Mouse (Mus musculus) ES-CJ7 (cell line): ENCODE measurements around the gene Hps4.

Experiments used
- DNase-seq: peaks from one replicate; pipeline ENCODE4 v3.0.0; 2011; ENCODE audit warnings: low read depth, low spot score

Gene Hps4

DNA sequence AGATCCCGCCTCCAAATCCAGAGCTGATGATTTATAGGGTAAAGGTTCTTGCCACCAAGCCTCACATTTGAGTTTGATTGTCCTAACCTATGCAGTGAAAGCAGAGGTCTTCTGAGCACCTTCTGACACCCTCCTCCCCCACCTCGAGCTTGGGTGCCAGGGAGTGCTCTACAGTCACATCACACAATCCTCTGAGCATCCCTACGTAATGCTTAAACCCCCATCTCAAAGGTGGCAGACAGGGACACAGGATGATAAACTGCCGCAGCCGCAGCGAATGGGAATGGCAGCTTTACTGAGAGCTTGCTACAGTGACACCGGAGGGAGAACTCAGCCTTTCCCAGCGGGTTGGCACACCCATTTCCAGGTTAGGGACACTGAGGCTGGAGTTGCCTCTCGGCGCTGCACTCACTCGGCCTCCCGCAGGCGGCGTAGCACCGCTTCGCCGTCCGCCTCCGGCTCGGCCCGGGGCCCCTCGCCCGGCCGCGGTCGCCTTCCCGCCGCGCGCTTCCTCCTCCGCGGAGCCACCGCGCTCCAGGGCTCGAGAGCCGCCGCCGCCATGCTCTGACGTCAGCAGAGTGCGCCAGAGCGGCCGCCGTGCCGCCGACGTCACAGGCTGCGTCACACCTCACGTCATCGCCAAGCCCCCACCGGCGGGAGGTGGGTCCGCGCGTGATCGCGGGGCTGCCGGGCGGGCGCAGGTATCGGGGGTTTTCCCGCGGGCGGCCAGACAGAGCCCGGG is at the start of gene Hps4, which contains the start of gene Srrd:
Hps4 (plus strand) TSS at position 621 of the 742 bp plus-strand sequence.
Srrd (minus strand) TSS at position 578 of the 742 bp plus-strand sequence.
- DNase-seq = peak; percentile 78

GRCm38 (mm10) chr5:112293800-112294199 is 49.1 kb upstream of the Hps4 start:
- no peak for DNase-seq

GRCm38 (mm10) chr5:112294696-112295095 is 48.2 kb upstream of the Hps4 start:
- DNase-seq = no peak

DNA sequence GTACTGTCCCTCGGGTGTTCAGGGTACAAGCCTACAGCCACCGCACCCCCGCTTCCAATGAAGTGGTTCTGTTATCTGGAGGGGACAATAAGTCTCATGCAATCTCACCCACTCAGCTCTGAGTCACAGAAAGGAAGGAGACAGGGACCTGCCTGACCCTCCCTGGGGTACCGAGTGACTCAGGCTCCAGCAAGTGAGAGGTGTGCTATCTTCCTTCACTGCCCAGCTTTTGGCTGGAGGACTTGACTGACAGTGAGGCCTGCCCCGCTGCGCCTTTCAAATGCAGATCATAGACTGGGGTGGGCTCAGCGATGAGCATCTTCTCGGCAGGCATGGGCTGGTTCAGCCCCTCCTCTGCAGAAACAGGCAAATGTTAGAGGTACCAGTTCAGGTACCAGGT is 47.7 kb upstream of the Hps4 start:
- DNase-seq = peak; percentile 83

DNA sequence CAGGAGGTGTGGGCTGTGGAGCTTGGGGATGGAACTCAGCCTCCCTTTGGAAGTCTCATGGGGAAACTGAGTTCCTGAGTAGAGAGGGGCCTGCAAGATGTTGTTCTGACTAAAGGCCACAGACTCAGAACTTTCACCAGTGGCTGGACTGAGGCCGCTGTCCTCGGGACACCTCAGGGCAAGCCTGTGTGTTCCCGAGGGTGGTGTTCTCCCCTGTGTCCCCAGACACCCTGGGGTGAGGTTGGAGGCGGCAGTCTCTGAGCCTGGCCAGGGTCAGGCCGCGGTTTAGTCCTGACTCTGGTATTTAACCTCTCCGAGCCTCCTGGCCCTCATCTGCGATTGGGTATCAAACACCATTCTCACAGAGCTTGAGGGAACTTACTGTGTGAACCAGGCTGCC is 47.3 kb upstream of the Hps4 start:
- no peak for DNase-seq

DNA sequence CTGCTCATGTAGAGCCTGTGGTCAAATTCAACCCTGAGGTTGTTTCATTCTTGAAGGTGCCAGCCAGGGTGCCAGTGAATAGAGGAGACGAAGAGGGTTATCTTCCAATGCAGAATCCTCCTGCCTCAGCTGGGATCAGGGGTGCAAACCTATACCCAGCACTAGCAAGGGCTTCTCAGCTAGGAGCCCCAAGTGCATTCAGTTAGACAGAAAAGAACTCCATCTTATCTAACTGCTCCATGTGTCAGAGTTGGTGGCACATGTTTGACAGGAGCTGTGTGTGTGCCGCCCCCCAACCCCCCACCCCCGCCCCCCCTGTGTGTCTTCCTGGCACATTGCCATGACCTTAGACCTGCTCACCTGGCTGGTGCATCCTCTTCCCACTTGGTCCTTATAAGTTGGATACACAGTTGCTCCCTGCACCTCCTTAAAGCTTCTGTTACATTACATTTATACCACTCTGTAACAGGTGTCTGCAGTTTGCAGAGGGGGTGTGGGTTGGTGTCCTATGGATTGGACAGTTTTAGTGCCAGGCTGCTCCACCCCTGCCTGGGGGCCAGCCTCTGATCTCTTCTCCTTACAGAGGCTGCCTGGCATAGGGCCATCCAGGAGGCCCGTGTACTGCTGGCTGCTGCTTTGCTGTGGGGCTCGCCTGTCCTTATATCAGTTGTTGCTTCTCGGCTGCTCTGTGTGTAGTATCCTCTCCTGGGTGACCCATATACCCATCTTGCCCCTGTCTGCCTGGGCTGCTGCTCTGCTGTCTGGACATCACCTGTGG is 46.3 kb upstream of the Hps4 start:
- no peak for DNase-seq

- DNase-seq = peak; percentile 38
These were observed 45.6 kb upstream of the Hps4 start for GRCm38 (mm10) chr5:112297257-112297656.

GRCm38 (mm10) chr5:112298226-112298988 is 44.5 kb upstream of the Hps4 start:
- DNase-seq = no peak

GRCm38 (mm10) chr5:112299399-112299798 is 43.5 kb upstream of the Hps4 start:
- peak; percentile 59 for DNase-seq

DNA sequence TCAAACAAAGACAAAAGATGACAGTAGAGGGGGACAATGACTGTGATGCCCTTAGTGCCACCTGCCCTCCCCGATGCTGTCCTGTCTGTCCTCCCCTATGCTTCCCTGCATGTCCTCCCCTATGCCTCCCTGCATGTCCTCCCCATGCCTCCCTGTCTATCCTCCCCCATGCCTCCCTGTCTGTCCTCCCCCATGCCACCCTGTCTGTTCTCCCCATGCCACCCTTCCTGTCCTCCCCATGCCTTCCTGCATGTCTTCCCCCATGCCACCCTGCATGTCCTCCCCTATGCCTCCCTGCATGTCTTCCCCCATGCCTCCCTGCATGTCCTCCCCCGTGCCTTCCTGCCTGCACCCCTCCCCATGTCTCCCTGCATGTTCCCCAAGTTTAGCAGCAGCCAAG is 42.8 kb upstream of the Hps4 start:
- no peak for DNase-seq

GRCm38 (mm10) chr5:112300721-112301308 is 42.1 kb upstream of the Hps4 start:
- DNase-seq = no peak

GRCm38 (mm10) chr5:112301694-112302093 is 41.2 kb upstream of the Hps4 start:
- no peak for DNase-seq

DNA sequence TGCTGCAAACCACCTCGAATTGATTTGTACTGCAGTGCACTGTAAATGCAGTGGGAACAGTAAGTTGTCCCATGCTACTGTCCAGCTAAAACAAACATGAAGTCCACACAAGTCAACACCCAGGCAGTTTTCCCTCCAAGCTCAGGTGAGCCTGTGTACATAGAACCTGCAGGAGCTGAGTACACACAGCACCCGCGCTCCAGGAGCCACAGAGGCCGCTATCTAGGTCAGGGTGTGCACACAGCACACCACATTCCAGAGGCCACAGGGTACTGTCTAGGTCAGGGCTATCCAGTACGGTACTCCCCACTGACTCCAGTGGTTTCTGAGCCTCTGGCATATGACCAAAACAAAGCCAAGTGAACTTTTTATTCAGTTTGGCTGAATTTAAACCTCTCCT is 40.6 kb upstream of the Hps4 start:
- DNase-seq = no peak

- DNase-seq = no peak
These were observed 37.0 kb upstream of the Hps4 start for GRCm38 (mm10) chr5:112305842-112306241.

DNA sequence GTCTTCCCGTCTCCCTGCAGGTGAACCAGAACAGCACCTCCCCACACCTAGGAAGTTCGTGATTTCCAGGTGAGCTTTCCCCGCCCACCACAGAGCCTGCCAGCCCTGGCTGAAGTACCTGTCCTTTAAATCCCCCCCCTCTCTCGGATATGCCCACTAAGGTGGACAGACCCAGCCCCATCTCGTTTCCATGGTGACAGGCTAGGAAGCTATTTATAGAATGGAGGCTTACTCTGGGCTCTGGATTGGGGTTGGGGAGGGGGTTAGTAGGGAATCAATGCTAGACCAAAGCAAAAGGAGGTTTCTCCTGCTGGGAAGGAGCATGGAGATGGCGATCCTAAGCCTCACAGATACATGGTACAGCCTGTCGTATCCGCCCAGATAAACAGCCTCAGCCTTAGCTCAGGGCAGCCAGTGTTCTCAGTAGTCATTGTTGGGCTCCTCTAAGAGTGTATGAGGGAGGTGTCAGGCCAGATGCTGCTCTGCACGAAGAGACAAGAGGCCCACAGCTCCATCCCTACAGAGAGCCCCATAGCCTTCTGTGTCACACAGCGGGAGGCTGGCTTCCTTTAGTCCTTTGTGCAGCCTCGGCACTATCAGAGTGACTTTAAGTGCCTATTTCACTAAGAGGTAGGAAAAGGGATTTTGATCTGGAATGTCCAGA is 29.5 kb upstream of the Hps4 start:
- DNase-seq = no peak

DNA sequence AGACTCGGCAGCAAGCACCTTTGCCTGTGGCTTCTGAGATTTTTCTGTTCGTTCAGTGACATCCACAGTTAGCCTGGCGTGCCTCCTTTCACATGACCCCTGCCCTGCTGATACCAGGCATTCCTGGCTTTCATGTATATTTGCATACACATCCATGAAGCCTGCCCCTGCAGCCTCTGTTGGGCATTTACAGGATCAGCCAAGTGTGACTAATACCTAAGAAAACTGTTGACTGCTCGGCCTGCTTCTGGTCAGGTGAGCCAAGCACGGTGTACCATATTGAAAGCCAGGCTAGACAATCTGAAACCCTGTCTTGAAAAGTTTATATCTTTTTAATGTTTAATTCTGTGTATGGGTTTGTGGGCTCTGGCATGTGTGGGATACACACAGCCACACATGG is 26.4 kb upstream of the Hps4 start:
- no peak for DNase-seq

- DNase-seq = no peak
These were observed 25.6 kb upstream of the Hps4 start for GRCm38 (mm10) chr5:112317328-112317727.

DNA sequence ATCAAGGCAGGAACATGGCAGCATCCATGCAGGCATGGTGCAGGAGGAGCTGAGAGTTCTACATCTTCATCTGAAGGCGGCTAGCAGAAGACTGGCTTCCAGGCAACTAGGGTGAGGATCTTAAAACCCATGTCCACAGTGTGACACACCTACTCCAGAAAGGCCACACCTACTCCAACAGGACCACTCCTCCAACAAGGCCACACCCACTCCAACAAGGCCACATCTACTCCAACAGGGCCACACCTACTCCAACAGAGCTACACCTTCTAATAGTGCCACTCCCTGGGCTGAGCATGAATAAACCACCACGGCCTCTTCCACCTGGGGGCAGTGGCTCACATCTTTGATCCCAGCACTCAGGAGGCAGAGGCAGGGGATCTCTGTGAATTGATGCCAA is 23.5 kb upstream of the Hps4 start:
- peak; percentile 93 for DNase-seq

DNA sequence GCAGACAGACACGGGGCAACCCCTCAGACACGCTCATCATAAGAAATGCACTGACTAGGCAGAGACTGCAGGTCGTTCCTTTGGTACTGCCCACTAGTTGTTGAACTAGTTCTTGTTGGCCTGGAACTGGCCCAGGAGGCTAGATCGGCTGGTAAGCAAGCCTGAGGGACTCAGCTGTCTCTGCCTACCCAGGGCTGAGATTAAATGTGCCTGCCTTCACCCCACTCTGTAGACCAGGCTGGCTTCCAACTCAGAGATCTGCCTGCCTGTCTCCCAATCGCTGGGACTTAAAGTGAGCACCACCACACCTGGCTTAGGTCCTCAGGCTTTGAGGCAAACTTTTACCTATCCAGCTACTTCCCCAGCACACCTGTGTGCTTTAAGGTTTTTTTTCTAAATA is 22.5 kb upstream of the Hps4 start:
- no peak for DNase-seq

DNA sequence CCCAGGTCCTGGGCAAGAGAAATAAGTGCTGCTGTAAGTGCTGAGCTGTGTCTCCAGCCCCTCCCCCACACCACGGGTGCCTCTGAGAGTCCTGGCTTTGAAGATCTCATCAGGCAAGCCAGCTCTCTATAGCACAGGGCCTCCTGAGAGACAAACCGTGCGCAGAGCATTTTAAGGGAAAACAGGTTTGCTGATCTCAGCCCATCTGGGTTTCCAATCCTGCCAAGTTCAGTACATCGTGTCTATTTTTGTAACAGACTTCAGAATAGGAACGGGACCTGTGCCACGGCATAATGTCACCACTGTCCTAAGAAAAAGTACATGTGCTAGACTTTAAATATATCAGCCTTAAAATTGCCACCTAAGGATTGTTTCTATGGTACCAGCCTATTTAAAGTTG is 21.9 kb upstream of the Hps4 start:
- no peak for DNase-seq

GRCm38 (mm10) chr5:112321376-112321775 is 21.5 kb upstream of the Hps4 start:
- no peak for DNase-seq
